Mouse (Mus musculus): ENCODE data around the gene 1700025C18Rik. TPM values are rescaled to one million over a fixed set of nuclear protein-coding genes. Genes with fewer than 3 reads are reported as not detected.

1700025C18Rik gene
- total RNA-seq (2022), result not detected

- no peak for DNase-seq (ENCODE audit: low spot score in 2 of 2)
Observed at GRCm38 (mm10) chr2:165090650-165091049, at the start of gene 1700025C18Rik. Gene 1700025C18Rik, minus strand, starts transcription at chr2:165090750.

GRCm38 (mm10) chr2:165136049-165136448 lies 45.5 kb upstream of the 1700025C18Rik start:
- DNase-seq (ENCODE audit: low spot score in 2 of 2), result no peak

- no peak for DNase-seq (ENCODE audit: low spot score in 2 of 2)
Observed at GRCm38 (mm10) chr2:165133566-165133965, 43.0 kb upstream of the 1700025C18Rik start.

GRCm38 (mm10) chr2:165131428-165131827 lies 40.9 kb upstream of the 1700025C18Rik start:
- DNase-seq (ENCODE audit: low spot score in 2 of 2), result no peak

GRCm38 (mm10) chr2:165129189-165129588 lies 38.6 kb upstream of the 1700025C18Rik start:
- no peak for DNase-seq (ENCODE audit: low spot score in 2 of 2)

GRCm38 (mm10) chr2:165126896-165127562 lies 36.5 kb upstream of the 1700025C18Rik start:
- no peak for DNase-seq (ENCODE audit: low spot score in 2 of 2)

GRCm38 (mm10) chr2:165121206-165121840 lies 30.8 kb upstream of the 1700025C18Rik start:
- DNase-seq (ENCODE audit: low spot score in 2 of 2), result no peak

GRCm38 (mm10) chr2:165120765-165121164 lies 30.2 kb upstream of the 1700025C18Rik start:
- DNase-seq (ENCODE audit: low spot score in 2 of 2), result no peak

GRCm38 (mm10) chr2:165113733-165114132 lies 23.2 kb upstream of the 1700025C18Rik start:
- no peak for DNase-seq (ENCODE audit: low spot score in 2 of 2)

GRCm38 (mm10) chr2:165112149-165112548 lies 21.6 kb upstream of the 1700025C18Rik start:
- DNase-seq (ENCODE audit: low spot score in 2 of 2), result peak; percentile 44 to 47

- DNase-seq (ENCODE audit: low spot score in 2 of 2), result no peak
Observed at GRCm38 (mm10) chr2:165106585-165106984, 16.0 kb upstream of the 1700025C18Rik start.

GRCm38 (mm10) chr2:165105513-165106079 lies 15.0 kb upstream of the 1700025C18Rik start:
- no peak for DNase-seq (ENCODE audit: low spot score in 2 of 2)

- DNase-seq (ENCODE audit: low spot score in 2 of 2), result no peak
Observed at GRCm38 (mm10) chr2:165102920-165103319, 12.4 kb upstream of the 1700025C18Rik start.

GRCm38 (mm10) chr2:165100749-165101148 lies 10.2 kb upstream of the 1700025C18Rik start:
- no peak for DNase-seq (ENCODE audit: low spot score in 2 of 2)

- no peak for DNase-seq (ENCODE audit: low spot score in 2 of 2)
Observed at GRCm38 (mm10) chr2:165098861-165099260, 8.3 kb upstream of the 1700025C18Rik start.

GRCm38 (mm10) chr2:165096367-165096766 lies 5.8 kb upstream of the 1700025C18Rik start:
- DNase-seq (ENCODE audit: low spot score in 2 of 2), result no peak

- DNase-seq (ENCODE audit: low spot score in 2 of 2), result no peak
Observed at GRCm38 (mm10) chr2:165092393-165092792, 1.8 kb upstream of the 1700025C18Rik start.

- no peak for DNase-seq (ENCODE audit: low spot score in 2 of 2)
Observed at GRCm38 (mm10) chr2:165091433-165091965, 949 bp upstream of the 1700025C18Rik start.

- DNase-seq (ENCODE audit: low spot score in 2 of 2), result no peak
Observed at GRCm38 (mm10) chr2:165089470-165089869, 1.1 kb downstream of the 1700025C18Rik start.

- DNase-seq (ENCODE audit: low spot score in 2 of 2), result no peak
Observed at GRCm38 (mm10) chr2:165086634-165087033, 3.9 kb downstream of the 1700025C18Rik start.

- no peak for DNase-seq (ENCODE audit: low spot score in 2 of 2)
Observed at GRCm38 (mm10) chr2:165081257-165081656, 9.3 kb downstream of the 1700025C18Rik start.

- no peak for DNase-seq (ENCODE audit: low spot score in 2 of 2)
Observed at GRCm38 (mm10) chr2:165080657-165081056, 9.9 kb downstream of the 1700025C18Rik start.

All from gastrocnemius, adult 8-10 months (tissue).